Mouse (Mus musculus) T-helper 1 cell (primary cell): ENCODE results near the gene Supt20.
"Not testable (repeated sequence)": the region's sequence is repeated elsewhere in the genome, so short reads cannot be mapped to it uniquely, and the experiment has no call there.

Source experiments
- in situ Hi-C: fragments of 300-600 bp; cut with MboI, MseI; formaldehyde crosslinking; loops from one replicate; pipeline ENCODE4 v1.15.1; 2025; ENCODE audit warnings: high pct_unique_total_duplicates

The Supt20 gene

DNA sequence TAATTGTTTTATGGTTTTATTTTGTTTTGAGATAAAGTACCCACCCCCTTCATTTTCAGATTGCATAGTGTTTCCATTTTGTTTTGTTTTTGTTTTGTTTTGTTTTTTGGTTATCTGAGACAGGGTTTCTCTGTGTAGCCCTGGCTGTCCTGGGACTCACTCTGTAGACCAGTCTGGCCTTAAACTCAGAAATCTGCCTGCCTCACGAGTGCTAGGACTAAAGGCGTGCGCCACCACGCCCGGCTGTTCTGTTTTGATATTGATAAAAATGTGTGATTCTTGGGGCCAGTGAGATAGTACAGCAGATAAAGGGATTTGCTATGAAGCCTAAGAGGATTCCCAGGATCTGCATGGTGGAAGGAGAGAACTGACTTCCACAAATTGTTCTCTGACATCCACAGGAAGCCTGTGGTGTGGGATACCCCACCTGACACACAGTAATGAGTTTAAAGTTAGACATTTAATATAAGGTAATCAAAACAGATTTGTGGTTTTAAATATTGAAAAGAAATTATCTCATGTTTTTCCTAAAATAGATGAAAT lies 7.2 kb downstream of the Supt20 start:
- in situ Hi-C loops, result no loop called here

DNA sequence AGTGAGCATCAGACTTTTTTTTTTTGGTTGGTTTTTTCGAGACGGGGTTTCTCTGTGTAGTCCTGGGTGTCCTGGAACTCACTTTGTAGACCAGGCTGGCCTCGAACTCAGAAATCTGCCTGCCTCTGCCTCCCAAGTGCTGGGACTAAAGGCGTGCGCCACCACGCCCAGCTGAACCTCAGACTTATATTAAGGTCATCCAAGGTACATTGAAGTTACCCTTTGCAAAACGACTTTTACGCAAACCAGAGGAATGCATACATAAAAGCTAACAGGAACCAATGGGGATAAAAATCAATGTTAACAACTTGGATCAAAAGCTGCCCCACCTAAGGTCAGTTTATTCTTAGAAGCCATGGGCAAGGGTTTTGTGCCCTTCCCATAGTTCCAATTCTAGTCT lies 11.5 kb downstream of the Supt20 start:
- in situ Hi-C loops, result not testable (repeated sequence)

GRCm38 (mm10) chr3:54708972-54709371 lies 16.4 kb downstream of the Supt20 start:
- in situ Hi-C loops, result no loop called here

DNA sequence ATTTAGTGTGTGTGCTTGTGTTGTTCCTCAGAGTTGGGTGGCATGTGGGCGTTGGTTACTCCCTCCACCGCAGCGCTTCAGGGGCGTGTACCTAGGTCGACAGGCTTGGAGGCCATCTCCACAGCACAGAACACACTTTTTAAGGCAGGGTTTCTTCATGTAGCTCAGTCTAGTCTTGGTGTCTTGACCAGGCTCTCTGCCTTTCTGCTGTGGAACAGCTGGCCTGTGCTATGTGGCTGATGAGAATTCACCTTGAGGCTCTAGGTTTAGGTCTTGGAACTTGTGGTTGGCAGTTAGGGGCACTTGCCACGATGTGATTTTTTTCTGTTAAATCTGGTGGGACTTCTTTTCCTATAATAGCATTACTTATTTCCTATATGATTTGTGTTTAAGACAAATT lies 21.6 kb downstream of the Supt20 start, which contains the start of gene Gm21958:
Gm21958 (minus strand) TSS at position 101 of the 400 bp plus-strand sequence.
- in situ Hi-C loops, result no loop called here

DNA sequence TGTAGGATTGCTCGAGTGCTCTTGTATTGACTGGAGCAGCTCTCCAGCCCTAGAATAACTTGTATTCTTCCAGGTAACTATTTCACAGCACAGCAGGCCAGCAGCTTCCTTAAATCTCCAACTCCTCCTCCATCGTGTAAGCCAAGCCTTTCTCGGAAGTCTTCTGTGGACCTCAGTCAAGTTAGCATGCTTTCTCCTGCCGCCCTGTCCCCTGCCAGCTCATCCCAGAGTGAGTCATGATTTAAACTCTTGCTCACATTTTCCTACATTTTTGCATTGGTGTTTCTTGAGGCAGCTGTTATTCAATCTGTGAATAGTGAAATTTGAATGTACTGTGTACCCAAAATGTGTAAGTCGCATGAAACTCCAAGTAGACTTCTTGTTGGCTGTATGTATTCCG lies 22.9 kb downstream of the Supt20 start:
- in situ Hi-C loops, result no loop called here

DNA sequence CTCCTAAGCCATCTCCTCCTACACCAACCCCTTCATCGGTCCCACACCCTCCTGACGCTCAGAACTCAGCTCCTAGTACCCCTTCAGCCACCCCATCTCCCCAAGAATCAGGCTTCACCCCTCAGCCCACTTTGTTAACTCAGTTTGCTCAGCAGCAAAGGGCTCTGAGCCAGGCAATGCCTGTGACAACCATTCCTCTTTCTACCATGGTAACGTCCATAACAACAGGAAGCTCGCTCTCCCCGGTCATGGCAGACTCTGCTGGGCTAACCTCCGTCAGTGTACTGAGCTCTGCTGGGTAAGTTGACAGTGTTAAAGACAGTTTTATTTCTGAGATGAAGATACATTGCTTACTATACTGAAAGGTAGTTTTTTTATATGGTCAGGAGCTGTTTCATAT lies 24.7 kb downstream of the Supt20 start:
- in situ Hi-C loops, result no loop called here

GRCm38 (mm10) chr3:54718947-54719346 lies 26.3 kb downstream of the Supt20 start:
- in situ Hi-C loops, result no loop called here

DNA sequence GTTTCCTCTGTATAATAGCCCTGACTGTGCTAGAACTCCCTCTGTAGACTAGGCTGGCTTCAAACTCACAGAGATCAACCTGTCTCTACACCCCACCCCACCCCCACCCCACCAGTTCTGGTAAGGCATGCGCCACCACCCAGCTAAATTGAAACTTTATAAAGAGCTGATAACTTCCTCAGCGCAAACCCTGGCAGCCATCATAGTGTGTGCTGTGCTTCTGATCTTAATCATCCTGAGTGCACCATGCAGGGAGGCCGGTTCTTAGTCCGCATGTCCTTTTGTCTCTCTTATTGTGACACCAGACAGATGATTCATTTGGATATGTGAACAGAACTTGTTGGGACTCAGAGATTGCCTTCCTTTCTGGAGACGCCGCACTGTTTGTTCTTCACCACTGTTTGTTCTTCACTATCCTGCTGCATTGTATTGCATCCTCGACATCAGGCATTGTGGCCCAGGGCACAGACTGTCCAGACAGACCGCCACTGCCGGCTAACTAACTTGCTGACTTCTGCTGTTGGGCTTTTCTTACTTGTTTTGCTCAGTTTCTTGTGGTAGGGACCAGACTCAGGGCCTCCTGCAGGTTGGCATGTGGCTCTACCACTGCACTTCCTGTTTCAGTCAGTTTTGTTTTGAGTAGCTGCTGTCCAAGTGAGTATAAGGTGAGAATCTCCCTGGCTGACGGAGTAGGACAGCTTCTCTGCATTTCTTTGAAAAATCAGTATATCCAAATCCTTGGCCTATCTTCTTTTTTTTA lies 31.3 kb downstream of the Supt20 start:
- in situ Hi-C loops, result no loop called here

- in situ Hi-C loops, result loop anchor here (25.0 kb wide), 1 partner anchor 863 kb away; the partner anchor contains the start of gene Ufm1
These were observed 32.7 kb downstream of the Supt20 start for GRCm38 (mm10) chr3:54725344-54725743.

DNA sequence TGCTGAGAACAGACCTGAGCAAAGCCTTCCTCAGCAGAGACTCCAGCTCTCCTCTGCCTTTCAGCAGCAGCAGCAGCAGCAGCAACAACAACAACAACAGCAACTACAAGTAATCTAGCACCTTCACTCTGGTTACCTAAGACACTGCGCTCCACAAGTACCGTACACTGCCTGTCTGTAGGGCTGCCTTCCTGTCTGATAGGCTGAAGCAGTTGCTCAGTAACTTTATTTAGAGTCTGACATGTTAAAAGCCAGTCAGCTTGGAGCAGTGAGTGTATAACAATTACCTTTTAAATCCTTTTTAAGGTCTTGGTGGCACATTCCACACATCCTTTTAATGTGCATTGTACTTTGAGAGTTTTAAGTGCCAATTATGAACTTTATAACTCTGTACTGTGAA lies 35.0 kb downstream of the Supt20 start:
- in situ Hi-C loops, result loop anchor here (25.0 kb wide), 1 partner anchor 865 kb away; the partner anchor contains the start of gene Ufm1

- in situ Hi-C loops, result loop anchor here (25.0 kb wide), 1 partner anchor 866 kb away; the partner anchor contains the start of gene Ufm1
These were observed 35.5 kb downstream of the Supt20 start for GRCm38 (mm10) chr3:54728100-54728499.

DNA sequence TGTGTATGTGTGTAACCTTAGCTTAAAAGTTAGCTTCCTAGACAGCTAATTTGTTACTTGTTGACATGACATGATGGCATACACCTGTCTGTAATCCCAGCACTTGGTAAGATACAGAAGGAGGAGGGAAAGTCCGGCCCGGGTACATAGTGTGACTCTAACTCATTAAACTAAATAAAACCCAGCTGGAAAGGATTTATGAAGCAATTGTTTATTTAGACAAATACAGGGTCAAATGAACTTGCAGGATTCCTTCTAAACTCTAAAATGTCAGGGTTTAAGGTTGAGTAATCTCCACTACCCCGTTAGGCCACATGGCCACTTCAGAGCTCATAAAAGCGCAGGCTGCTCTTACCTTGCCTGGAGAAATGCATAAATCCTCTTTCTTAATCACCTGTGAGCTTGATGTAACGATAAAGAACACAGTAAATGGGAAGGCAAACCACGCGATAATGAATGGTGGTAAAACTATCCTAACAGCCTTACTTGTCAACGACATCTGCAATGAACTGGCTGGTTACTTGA lies 39.1 kb downstream of the Supt20 start:
- in situ Hi-C loops, result loop anchor here (25.0 kb wide), 1 partner anchor 869 kb away; the partner anchor contains the start of gene Ufm1

GRCm38 (mm10) chr3:54732371-54732770 lies 39.8 kb downstream of the Supt20 start:
- in situ Hi-C loops, result loop anchor here (25.0 kb wide), 1 partner anchor 870 kb away; the partner anchor contains the start of gene Ufm1

GRCm38 (mm10) chr3:54734411-54735246 lies 42.0 kb downstream of the Supt20 start:
- in situ Hi-C loops, result loop anchor here (25.0 kb wide), 1 partner anchor 872 kb away; the partner anchor contains the start of gene Ufm1

DNA sequence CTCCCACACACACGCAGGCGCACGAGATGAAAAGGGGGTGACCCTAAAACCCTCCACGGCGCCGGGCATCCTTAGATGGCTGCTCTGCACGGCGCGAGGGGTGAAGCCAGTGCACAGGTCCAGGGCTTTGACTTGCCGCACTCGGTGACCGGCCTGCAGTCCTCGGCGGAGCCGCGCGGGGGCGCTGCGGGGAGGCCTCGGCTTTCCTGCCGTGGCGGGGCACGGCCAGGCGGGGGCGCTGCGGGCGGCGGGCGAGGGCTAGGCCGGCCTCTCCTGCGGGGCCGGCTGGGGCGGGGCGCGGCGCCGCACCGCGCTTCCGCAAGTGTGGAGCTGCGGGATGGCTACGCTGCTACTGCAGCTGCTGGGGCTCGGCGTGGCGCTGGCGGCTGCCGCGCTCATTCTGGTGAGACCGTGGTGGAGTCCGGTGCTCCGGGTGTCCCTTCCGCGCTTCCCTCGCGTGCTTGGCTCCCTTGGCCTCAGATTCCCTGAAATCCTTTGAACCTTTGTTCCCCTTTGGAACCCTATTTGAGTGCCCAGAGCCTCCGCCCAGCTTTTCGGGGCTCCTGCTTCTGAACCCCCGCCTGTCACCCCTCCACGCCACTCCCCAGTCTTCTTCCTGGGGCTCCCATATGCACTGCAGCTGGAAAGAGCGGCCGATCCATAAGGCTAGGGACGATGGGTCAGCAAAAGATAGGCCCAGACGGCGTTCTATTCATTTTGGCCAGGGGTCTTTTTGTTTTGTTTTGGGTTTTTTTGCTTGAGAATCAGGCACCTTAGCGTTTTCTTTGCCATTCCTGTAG lies 42.8 kb downstream of the Supt20 start, which contains the start of the genes Exosc8 and Alg5:
Exosc8 (minus strand) TSS at position 147 of the 800 bp plus-strand sequence.
Alg5 (plus strand) TSS at position 293 of the 800 bp plus-strand sequence.
- in situ Hi-C loops, result loop anchor here (25.0 kb wide), 1 partner anchor 873 kb away; the partner anchor contains the start of gene Ufm1

GRCm38 (mm10) chr3:54736101-54736927 lies 43.7 kb downstream of the Supt20 start:
- in situ Hi-C loops, result loop anchor here (25.0 kb wide), 1 partner anchor 874 kb away; the partner anchor contains the start of gene Ufm1

DNA sequence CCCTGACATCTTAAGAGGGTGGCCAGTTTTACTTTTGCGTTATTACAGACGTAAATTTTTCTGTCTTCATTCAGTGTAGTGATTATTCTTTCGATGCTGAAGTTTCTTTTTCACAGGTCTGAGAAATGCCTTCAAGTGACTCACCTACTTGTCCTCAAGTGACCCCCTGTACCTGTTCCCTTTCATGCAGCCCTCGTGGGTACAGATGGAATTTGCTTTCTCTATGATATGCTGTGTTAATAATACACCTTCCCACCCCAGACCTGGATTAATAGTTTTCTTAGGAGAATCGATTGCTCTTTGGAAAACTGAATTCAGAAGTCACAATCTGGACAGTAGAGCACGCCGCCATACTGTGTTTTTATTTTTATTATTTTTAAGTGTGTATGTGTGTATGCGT lies 44.7 kb downstream of the Supt20 start:
- in situ Hi-C loops, result loop anchor here (25.0 kb wide), 1 partner anchor 875 kb away; the partner anchor contains the start of gene Ufm1

- in situ Hi-C loops, result loop anchor here (25.0 kb wide), 1 partner anchor 880 kb away; the partner anchor contains the start of gene Ufm1
These were observed 49.4 kb downstream of the Supt20 start for GRCm38 (mm10) chr3:54741965-54742364.

- in situ Hi-C loops, result loop anchor here (25.0 kb wide), 1 partner anchor 883 kb away; the partner anchor contains the start of gene Ufm1
These were observed 53.2 kb downstream of the Supt20 start for GRCm38 (mm10) chr3:54745799-54746198.
